Mouse (Mus musculus) left cerebral cortex, postnatal 25 days (tissue): ENCODE results near the gene Mroh2a. TPM values are rescaled to one million over a fixed set of nuclear protein-coding genes. Genes with fewer than 3 reads are reported as not detected.

Experiments
- DNase-seq, 2 experiments: peaks; one replicate each; pipeline ENCODE4 v3.0.0; 2022; ENCODE audit warnings: low spot score in 2 of 2, mixed read lengths in 1 of 2
- intact Hi-C: fragments of 180-260 bp; cut with DNase I; formaldehyde crosslinking; loops from one replicate; pipeline ENCODE4 v1.15.1; 2025
- total RNA-seq, 2 experiments: library from RNA; stranded (reverse); gene quantifications; 2 replicates each; pipeline ENCODE4 v1.2.3; 2021

The Mroh2a gene
- total RNA-seq, 2 experiments from 2014 or later = 0.07 TPM; not detected in 1

- no peak for DNase-seq
- intact Hi-C loops = no loop called here
These were observed 74.6 kb downstream of the Mroh2a start for GRCm38 (mm10) chr1:88301121-88302014.

DNA sequence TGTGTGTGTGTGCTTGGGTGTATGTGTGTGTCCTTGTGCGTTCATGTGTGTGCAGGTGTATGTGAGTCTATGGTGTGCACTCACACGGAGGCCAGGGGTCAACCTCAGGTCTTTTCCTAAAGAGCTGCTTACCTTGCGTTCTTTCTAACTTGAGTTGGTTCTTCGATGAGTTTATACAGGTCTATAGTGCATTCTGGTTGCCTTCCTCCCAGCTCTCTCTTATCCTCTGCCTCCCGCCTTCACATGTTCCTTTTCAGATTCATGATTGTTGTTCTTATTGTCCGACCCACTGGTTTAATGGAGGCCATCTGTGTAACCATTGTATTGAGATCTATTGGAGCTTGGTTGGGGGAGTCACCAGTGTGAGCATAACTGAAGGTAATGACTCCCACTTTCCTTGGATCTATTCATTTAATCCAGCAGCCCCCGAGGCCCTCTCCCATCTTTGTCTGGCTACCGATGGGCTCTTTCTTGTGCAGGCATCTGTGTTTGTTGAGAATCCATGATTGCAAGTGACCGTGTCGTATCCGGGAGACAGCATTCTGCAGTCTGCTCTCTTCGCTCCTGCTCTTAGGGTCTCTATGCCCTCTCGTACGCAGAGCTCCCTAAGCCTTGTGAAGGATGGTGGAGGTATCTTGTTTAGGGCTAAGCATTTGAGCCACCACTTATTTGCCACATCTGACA is 75.4 kb downstream of the Mroh2a start:
- no peak for DNase-seq
- intact Hi-C loops = no loop called here

DNA sequence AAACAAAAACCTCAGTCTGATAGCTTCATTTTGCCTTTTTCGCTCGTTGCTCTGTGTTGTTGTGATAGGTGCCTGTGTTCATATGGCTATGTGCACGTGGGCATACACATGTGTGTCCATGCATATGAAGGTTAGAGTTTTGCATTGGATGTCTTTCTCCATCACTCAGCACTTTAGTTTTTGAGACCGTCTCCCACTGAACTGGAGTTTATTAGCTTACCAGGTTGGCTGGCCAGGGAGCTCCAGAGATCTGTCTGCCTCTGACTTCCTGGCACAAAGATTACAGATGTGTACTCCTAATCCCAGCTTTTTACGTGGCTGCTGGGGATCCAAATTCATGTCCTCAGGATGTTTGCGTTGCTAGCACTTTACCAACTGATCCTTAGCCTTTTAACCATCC is 77.0 kb downstream of the Mroh2a start:
- intact Hi-C loops = no loop called here
- DNase-seq = no peak

GRCm38 (mm10) chr1:88304261-88304985 is 77.6 kb downstream of the Mroh2a start:
- no peak for DNase-seq
- intact Hi-C loops = no loop called here

DNA sequence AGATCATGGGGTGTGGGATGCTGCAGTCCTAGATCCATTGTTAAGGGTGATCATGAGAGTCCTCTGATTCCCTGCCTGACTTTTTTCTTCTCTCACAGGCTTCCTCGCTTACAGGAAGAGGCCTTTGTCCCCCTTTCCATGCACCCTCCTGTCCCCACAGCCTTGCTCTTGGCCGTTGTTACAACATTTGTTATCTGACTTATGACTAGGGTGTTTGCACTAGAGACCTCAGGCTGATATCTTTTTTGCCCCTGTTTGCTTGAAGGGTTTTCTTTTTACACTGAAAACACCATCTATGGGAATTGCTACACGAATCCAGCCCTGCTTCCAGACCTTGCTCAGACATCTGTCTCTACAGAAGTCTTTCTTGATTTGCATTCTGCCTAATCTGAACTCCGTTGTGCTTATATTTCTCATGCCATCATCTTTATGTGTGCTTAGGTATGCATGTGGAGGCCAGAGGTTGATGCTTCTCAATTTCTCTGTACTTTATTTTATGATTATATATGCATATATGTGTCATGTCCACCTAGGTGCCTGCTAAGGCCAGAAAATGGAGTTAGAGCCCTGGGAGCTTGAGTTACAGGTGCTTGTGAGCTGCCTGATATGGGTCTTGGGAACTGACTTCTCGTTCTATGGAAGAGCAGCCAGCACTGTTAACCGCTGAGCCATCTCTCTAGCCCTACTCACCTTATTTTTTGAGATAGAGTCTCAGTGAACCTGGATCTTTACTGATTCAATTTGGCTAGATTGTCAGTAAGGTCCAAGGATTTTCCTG is 78.4 kb downstream of the Mroh2a start:
- no peak for DNase-seq
- intact Hi-C loops = no loop called here

- intact Hi-C loops = no loop called here
- no peak for DNase-seq
These were observed 79.8 kb downstream of the Mroh2a start for GRCm38 (mm10) chr1:88306543-88306942.

- DNase-seq = no peak
- intact Hi-C loops = no loop called here
These were observed 80.4 kb downstream of the Mroh2a start for GRCm38 (mm10) chr1:88307180-88307579.

DNA sequence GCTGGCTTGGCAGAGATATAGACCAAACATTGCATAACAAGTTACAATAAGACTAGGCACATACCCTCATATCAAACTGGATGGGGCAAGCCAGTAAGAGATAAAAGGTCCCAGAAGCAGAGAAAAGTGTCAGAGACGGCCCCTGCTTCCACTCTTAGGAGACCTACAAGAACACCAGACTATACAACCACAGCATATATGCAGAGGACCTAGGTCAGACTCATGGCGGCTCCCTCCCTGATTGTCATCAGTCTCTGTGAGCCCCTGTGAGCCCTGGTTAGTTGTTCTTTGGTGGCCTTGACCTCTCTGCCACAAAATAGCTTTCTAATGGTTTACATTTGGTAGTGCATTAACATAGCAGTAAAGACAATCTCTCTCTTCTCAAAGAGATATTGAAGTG is 82.2 kb downstream of the Mroh2a start:
- DNase-seq = no peak
- intact Hi-C loops = no loop called here

GRCm38 (mm10) chr1:88309905-88310304 is 83.1 kb downstream of the Mroh2a start:
- intact Hi-C loops = loop anchor here (10.0 kb wide), 1 partner anchor 305 kb away; the partner anchor contains the start of gene Usp40
- no peak for DNase-seq

- intact Hi-C loops = loop anchor here (10.0 kb wide), 1 partner anchor 306 kb away; the partner anchor contains the start of gene Usp40
- no peak for DNase-seq
These were observed 83.6 kb downstream of the Mroh2a start for GRCm38 (mm10) chr1:88310349-88310748.

Other genes starting within 250 kb of the Mroh2a start
- 10 to 100 TPM; 19.6 to 25.0 TPM for gene Usp40, start 218.4 kb upstream of the Mroh2a start, total RNA-seq
- gene Ugt1a10, start 171.6 kb upstream of the Mroh2a start, total RNA-seq = not detected
- gene Ugt1a9, start 156.2 kb upstream of the Mroh2a start, total RNA-seq = not detected
- gene Ugt1a8, start 139.2 kb upstream of the Mroh2a start, total RNA-seq = not detected
- under 1 TPM; 0.76 to 0.78 TPM for gene Ugt1a7c, start 131.9 kb upstream of the Mroh2a start, total RNA-seq
- not detected for gene Ugt1a6b, start 123.7 kb upstream of the Mroh2a start, total RNA-seq
- 1 to 10 TPM in 1 of 2 experiments, under 1 TPM in 1; 0.94 to 1.1 TPM for gene Ugt1a6a, start 92.2 kb upstream of the Mroh2a start, total RNA-seq
- not detected for gene Ugt1a5, start 61.0 kb upstream of the Mroh2a start, total RNA-seq
- gene Ugt1a2, start 26.4 kb upstream of the Mroh2a start, total RNA-seq = not detected
- 1 to 10 TPM; 2.6 to 3.2 TPM for gene Dnajb3, start 21.2 kb upstream of the Mroh2a start, total RNA-seq
- gene Ugt1a1, start 15.0 kb upstream of the Mroh2a start, total RNA-seq = not detected
- gene Hjurp, start 50.6 kb downstream of the Mroh2a start, total RNA-seq = 10 to 100 TPM; 32.8 to 37.1 TPM
- gene Trpm8, start 50.7 kb downstream of the Mroh2a start, total RNA-seq = under 1 TPM; 0.11 to 0.21 TPM
- not detected for gene Spp2, start 180.0 kb downstream of the Mroh2a start, total RNA-seq